Mouse (Mus musculus): ENCODE measurements around the gene Kif1b.
A peak's percentile ranks its signal among the peaks of the same experiment; 100 is the strongest.

The Kif1b gene

GRCm38 (mm10) chr4:149307596-149308490 is at the start of gene Kif1b:
Kif1b (minus strand) TSS chr4:149307693.
- peak; percentile 95 for DNase-seq (ENCODE audit: low read depth, low spot score)

- DNase-seq (ENCODE audit: low read depth, low spot score) = no peak
These were observed 47.2 kb upstream of the Kif1b start for GRCm38 (mm10) chr4:149354671-149355070.

GRCm38 (mm10) chr4:149351596-149352150 is 44.2 kb upstream of the Kif1b start:
- DNase-seq (ENCODE audit: low read depth, low spot score) = no peak

GRCm38 (mm10) chr4:149348963-149349362 is 41.5 kb upstream of the Kif1b start:
- DNase-seq (ENCODE audit: low read depth, low spot score) = no peak

- no peak for DNase-seq (ENCODE audit: low read depth, low spot score)
These were observed 38.4 kb upstream of the Kif1b start for GRCm38 (mm10) chr4:149345873-149346272.

- DNase-seq (ENCODE audit: low read depth, low spot score) = no peak
These were observed 36.8 kb upstream of the Kif1b start for GRCm38 (mm10) chr4:149344311-149344710.

GRCm38 (mm10) chr4:149340680-149341079 is 33.2 kb upstream of the Kif1b start:
- DNase-seq (ENCODE audit: low read depth, low spot score) = no peak

GRCm38 (mm10) chr4:149339426-149340214 is 32.1 kb upstream of the Kif1b start:
- no peak for DNase-seq (ENCODE audit: low read depth, low spot score)

- DNase-seq (ENCODE audit: low read depth, low spot score) = no peak
These were observed 30.6 kb upstream of the Kif1b start for GRCm38 (mm10) chr4:149338137-149338536.

- DNase-seq (ENCODE audit: low read depth, low spot score) = no peak
These were observed 29.9 kb upstream of the Kif1b start for GRCm38 (mm10) chr4:149337353-149337752.

GRCm38 (mm10) chr4:149336302-149336701 is 28.8 kb upstream of the Kif1b start:
- DNase-seq (ENCODE audit: low read depth, low spot score) = no peak

GRCm38 (mm10) chr4:149334881-149335280 is 27.4 kb upstream of the Kif1b start:
- no peak for DNase-seq (ENCODE audit: low read depth, low spot score)

- DNase-seq (ENCODE audit: low read depth, low spot score) = no peak
These were observed 25.2 kb upstream of the Kif1b start for GRCm38 (mm10) chr4:149332726-149333125.

GRCm38 (mm10) chr4:149330495-149330894 is 23.0 kb upstream of the Kif1b start:
- DNase-seq (ENCODE audit: low read depth, low spot score) = no peak

- DNase-seq (ENCODE audit: low read depth, low spot score) = no peak
These were observed 21.2 kb upstream of the Kif1b start for GRCm38 (mm10) chr4:149328735-149329134.

- no peak for DNase-seq (ENCODE audit: low read depth, low spot score)
These were observed 19.8 kb upstream of the Kif1b start for GRCm38 (mm10) chr4:149327281-149327680.

GRCm38 (mm10) chr4:149325411-149326162 is 18.1 kb upstream of the Kif1b start:
- DNase-seq (ENCODE audit: low read depth, low spot score) = no peak

GRCm38 (mm10) chr4:149323730-149324129 is 16.2 kb upstream of the Kif1b start:
- DNase-seq (ENCODE audit: low read depth, low spot score) = no peak

GRCm38 (mm10) chr4:149322718-149323117 is 15.2 kb upstream of the Kif1b start:
- no peak for DNase-seq (ENCODE audit: low read depth, low spot score)

GRCm38 (mm10) chr4:149322286-149322685 is 14.8 kb upstream of the Kif1b start:
- DNase-seq (ENCODE audit: low read depth, low spot score) = no peak

- no peak for DNase-seq (ENCODE audit: low read depth, low spot score)
These were observed 11.6 kb upstream of the Kif1b start for GRCm38 (mm10) chr4:149319088-149319487.

GRCm38 (mm10) chr4:149317387-149317786 is 9.9 kb upstream of the Kif1b start:
- no peak for DNase-seq (ENCODE audit: low read depth, low spot score)
